In genomic region chr2:129574395-129575046, GRCm38 (mm10) we compare ENCODE assay signal across 9 mouse cellular contexts. TPM values are rescaled to one million over a fixed set of nuclear protein-coding genes. Genes with fewer than 3 reads are reported as not detected.
DNase-seq lines count a peak whose midpoint lies in the region; ATAC-seq and TF ChIP-seq lines count a peak whose summit lies in the region.
"Had no signal": no experiment of that assay in that cellular context is flagged by ENCODE, and none has a peak within 500 bp of the region (broad histone marks: within the 10 kb centered on the region; RNA-seq: fewer than 3 reads in every experiment).

No protein-coding gene starts in this region.

- ATAC-seq in liver, embryonic 11.5 days (replicated peaks; ENCODE audit: low FRiP score) = no peak; the same call in 1 of the 2 replicates
- peak; percentile 89 for ATAC-seq in forebrain, embryonic 12.5 days (ENCODE audit: low FRiP score)
- peak; percentile 71 for ATAC-seq in midbrain, embryonic 14.5 days (ENCODE audit: low FRiP score, low TSS enrichment)
- no peak for ATAC-seq in lung, postnatal 0 days

- intact Hi-C loops in gastrocnemius, postnatal 36 days (cut with DNase I) = no loop called here
- intact Hi-C loops in heart, postnatal 14 days (cut with DNase I) = no loop called here

- no peak overlapping the region for H3K9ac ChIP-seq in liver, embryonic 11.5 days (ENCODE audit: low read depth, low read length)
- H3K9ac ChIP-seq in forebrain, embryonic 12.5 days = peak overlapping the region; percentile 40; the same call in 1 of the 2 replicates
- H3K9ac ChIP-seq in midbrain, embryonic 14.5 days (replicated peaks; ENCODE audit: low read length) = peak overlapping the region; percentile 32; the same call in 1 of the 2 replicates
- no peak overlapping the region for H3K9ac ChIP-seq in lung, postnatal 0 days (replicated peaks; ENCODE audit: low read depth)
- H3K9ac ChIP-seq: liver, embryonic 15.5 days had no signal

- peak overlapping the region; percentile 48 for H3K4me2 ChIP-seq in liver, embryonic 11.5 days
- peak overlapping the region; percentile 60 for H3K4me2 ChIP-seq in forebrain, embryonic 12.5 days
- H3K4me2 ChIP-seq in midbrain, embryonic 14.5 days (ENCODE audit: low read length) = peak overlapping the region; percentile 57
- H3K4me2 ChIP-seq in lung, postnatal 0 days (replicated peaks; ENCODE audit: low read depth, low read length) = no peak overlapping the region
- H3K4me2 ChIP-seq: liver, embryonic 15.5 days had no signal

- TF ChIP-seq CTCF in lung, postnatal 0 days (IDR thresholded peaks at IDR 0.05) = no peak

- no peak overlapping the region for H3K27ac ChIP-seq in liver, embryonic 11.5 days (ENCODE audit: low read depth, low read length)
- peak overlapping the region; percentile 78 for H3K27ac ChIP-seq in forebrain, embryonic 12.5 days
- H3K27ac ChIP-seq in midbrain, embryonic 14.5 days (replicated peaks; ENCODE audit: low read depth, low read length) = peak overlapping the region; percentile 79
- H3K27ac ChIP-seq in lung, postnatal 0 days (ENCODE audit: low read length) = no peak overlapping the region
- H3K27ac ChIP-seq: liver, embryonic 15.5 days had no signal

- H3K4me3 ChIP-seq in liver, embryonic 11.5 days (ENCODE audit: low read depth, low read length) = no peak overlapping the region
- peak overlapping the region; percentile 32 for H3K4me3 ChIP-seq in forebrain, embryonic 12.5 days (replicated peaks)
- H3K4me3 ChIP-seq in midbrain, embryonic 14.5 days (replicated peaks; ENCODE audit: low read depth, low read length) = peak overlapping the region; percentile 19
- H3K4me3 ChIP-seq in lung, postnatal 0 days (ENCODE audit: low read depth, low read length) = no peak overlapping the region
- H3K4me3 ChIP-seq: liver, embryonic 15.5 days had no signal

- H3K36me3 ChIP-seq in liver, embryonic 11.5 days (ENCODE audit: control insufficient read depth, insufficient read depth, low read length) = no peaks in the 10 kb centered on the region
- H3K36me3 ChIP-seq in forebrain, embryonic 12.5 days (replicated peaks) = no peaks in the 10 kb centered on the region
- H3K36me3 ChIP-seq in midbrain, embryonic 14.5 days (ENCODE audit: control insufficient read depth, insufficient read depth, low read length) = no peaks in the 10 kb centered on the region
- H3K36me3 ChIP-seq in lung, postnatal 0 days (ENCODE audit: insufficient read depth, low read length) = no peaks in the 10 kb centered on the region
- H3K36me3 ChIP-seq: liver, embryonic 15.5 days had no signal

- H3K27me3 ChIP-seq in liver, embryonic 11.5 days (replicated peaks; ENCODE audit: control insufficient read depth, insufficient read depth, low read length) = peaks cover 8% of the 10 kb centered on the region
- H3K27me3 ChIP-seq in forebrain, embryonic 12.5 days = no peaks in the 10 kb centered on the region; the same call in 1 of the 2 replicates
- H3K27me3 ChIP-seq in midbrain, embryonic 14.5 days (ENCODE audit: control insufficient read depth, insufficient read depth, low read length) = no peaks in the 10 kb centered on the region
- H3K27me3 ChIP-seq in lung, postnatal 0 days (replicated peaks; ENCODE audit: insufficient read depth, low read length) = peaks cover 6% of the 10 kb centered on the region; the same call in 1 of the 2 replicates

- no peak for TF ChIP-seq EP300 in lung, postnatal 0 days (IDR thresholded peaks at IDR 0.05)

- no peak for DNase-seq in liver, embryonic 11.5 days (ENCODE audit: low spot score)
- DNase-seq in liver = no peak
- DNase-seq in layer of hippocampus, adult 8-10 months (ENCODE audit: low spot score in 2 of 2) = peak; percentile 82 to 83
- peak; percentile 82 for DNase-seq in midbrain, embryonic 14.5 days
- no peak for DNase-seq in gastrocnemius, postnatal 36 days
- DNase-seq in lung, postnatal 0 days (ENCODE audit: low spot score) = no peak
- no peak for DNase-seq in heart, postnatal 14 days

- WGBS in liver, embryonic 11.5 days = 17% methylated on average over 24 of the region's 24 CpGs
- WGBS in forebrain, embryonic 12.5 days = 3% methylated on average over 24 of the region's 24 CpGs
- WGBS in midbrain, embryonic 14.5 days = 5% methylated on average over 24 of the region's 24 CpGs
- 12% methylated on average over 24 of the region's 24 CpGs for WGBS in lung, postnatal 0 days

- no peaks in the 10 kb centered on the region for H3K9me3 ChIP-seq in liver, embryonic 11.5 days (ENCODE audit: control insufficient read depth, low read length)
- H3K9me3 ChIP-seq in forebrain, embryonic 12.5 days = no peaks in the 10 kb centered on the region
- H3K9me3 ChIP-seq in midbrain, embryonic 14.5 days (ENCODE audit: control insufficient read depth, low read length) = no peaks in the 10 kb centered on the region
- no peaks in the 10 kb centered on the region for H3K9me3 ChIP-seq in lung, postnatal 0 days (ENCODE audit: low read length)
- H3K9me3 ChIP-seq: liver, embryonic 15.5 days had no signal

- H3K4me1 ChIP-seq in liver, embryonic 11.5 days (replicated peaks; ENCODE audit: control insufficient read depth, insufficient read depth, low read length) = no peaks in the 10 kb centered on the region
- peaks cover 17% of the 10 kb centered on the region for H3K4me1 ChIP-seq in forebrain, embryonic 12.5 days
- peaks cover 19% of the 10 kb centered on the region for H3K4me1 ChIP-seq in midbrain, embryonic 14.5 days (ENCODE audit: control insufficient read depth, insufficient read depth, low read length)
- H3K4me1 ChIP-seq in lung, postnatal 0 days (ENCODE audit: insufficient read depth, low read depth, low read length) = no peaks in the 10 kb centered on the region

RNA-seq across cellular contexts. Expression of gene Sirpa, which starts 18.1 kb away (rescaled TPM):
- polyA plus RNA-seq in liver, embryonic 11.5 days (2014; fragmentation: Nextera tagmentation; extraction: Ambion mirVana) = 26.8 and 29.6 TPM in 2 replicates
- polyA plus RNA-seq in forebrain, embryonic 12.5 days (2016; fragmentation: Nextera tagmentation; extraction: Ambion mirVana) = 18.2 and 20.0 TPM in 2 replicates
- 100 to 1,000 TPM; 317 to 358 (median 338) TPM for total RNA-seq in layer of hippocampus, adult 8-10 months (2022)
- 28.3 and 35.7 TPM in 2 replicates for polyA plus RNA-seq in midbrain, embryonic 14.5 days (2014; fragmentation: Nextera tagmentation; extraction: Ambion mirVana)
- total RNA-seq in gastrocnemius, postnatal 36 days (2021) = 1 to 10 TPM; 5.9 to 6.5 TPM
- polyA plus RNA-seq in lung, postnatal 0 days (2015; fragmentation: Nextera tagmentation; extraction: Ambion mirVana) = 30.1 and 35.4 TPM in 2 replicates
- total RNA-seq in heart, postnatal 14 days (2021) = 10 to 100 TPM; 27.1 to 28.7 TPM

RNA-seq across cellular contexts. Expression of gene F830045P16Rik, which starts 38.1 kb away (rescaled TPM):
- polyA plus RNA-seq in liver, embryonic 11.5 days (2014; fragmentation: Nextera tagmentation; extraction: Ambion mirVana) = not detected in 2 replicates
- not detected in 2 replicates for polyA plus RNA-seq in forebrain, embryonic 12.5 days (2016; fragmentation: Nextera tagmentation; extraction: Ambion mirVana)
- total RNA-seq in layer of hippocampus, adult 8-10 months (2022) = 1 to 10 TPM in 2 of 4 experiments, under 1 TPM in 2; 0.24 to 1.8 (median 0.93) TPM
- polyA plus RNA-seq in midbrain, embryonic 14.5 days (2014; fragmentation: Nextera tagmentation; extraction: Ambion mirVana) = not detected in 2 replicates
- total RNA-seq in gastrocnemius, postnatal 36 days (2021) = not detected
- polyA plus RNA-seq in lung, postnatal 0 days (2015; fragmentation: Nextera tagmentation; extraction: Ambion mirVana) = not detected in 2 replicates
- under 1 TPM; 0.14 to 0.15 TPM for total RNA-seq in heart, postnatal 14 days (2021)
- polyA plus RNA-seq: liver, embryonic 15.5 days had no signal

Comparison
In these comparisons a context has a peak if more than half of its experiments do, and no peak if none do; other contexts are left out.
1. ATAC-seq: peak in forebrain, embryonic 12.5 days (single experiment) and midbrain, embryonic 14.5 days (single experiment); none in liver, embryonic 11.5 days (single experiment) and lung, postnatal 0 days (single experiment).
2. DNase-seq: peak in layer of hippocampus, adult 8-10 months (2 of 2) and midbrain, embryonic 14.5 days (single experiment); none in liver, embryonic 11.5 days (single experiment), liver (single experiment), gastrocnemius, postnatal 36 days (0 of 2), lung, postnatal 0 days (single experiment) and heart, postnatal 14 days (0 of 2).
3. H3K27ac ChIP-seq: peak in forebrain, embryonic 12.5 days (single experiment) and midbrain, embryonic 14.5 days (single experiment); none in liver, embryonic 11.5 days (single experiment) and lung, postnatal 0 days (single experiment).
4. H3K4me3 ChIP-seq: peak in forebrain, embryonic 12.5 days (single experiment) and midbrain, embryonic 14.5 days (single experiment); none in liver, embryonic 11.5 days (single experiment) and lung, postnatal 0 days (single experiment).
5. H3K9ac ChIP-seq: peak in forebrain, embryonic 12.5 days (single experiment) and midbrain, embryonic 14.5 days (single experiment); none in liver, embryonic 11.5 days (single experiment) and lung, postnatal 0 days (single experiment).